Mouse (Mus musculus) lung, adult 2 months (tissue): ENCODE results near the gene B230219D22Rik. TPM values are rescaled to one million over a fixed set of nuclear protein-coding genes. Genes with fewer than 3 reads are reported as not detected.

ENCODE experiments used
- DNase-seq: peaks from one replicate; pipeline ENCODE4 v3.0.0; 2022
- H3K4me1 ChIP-seq: fragments of 200-500 bp; 2 replicates; pipeline ENCODE4 v1.6.1; 2011; ENCODE audit warnings: low read length; ENCODE audit not compliant: control insufficient read depth, insufficient read depth
- H3K4me3 ChIP-seq: fragments of 200-500 bp; replicated peaks from 2 replicates; pipeline ENCODE3; 2011; ENCODE audit warnings: low read depth, mild to moderate bottlenecking, control low read depth, low read length; ENCODE audit errors: extremely low read depth
- CTCF ChIP-seq: fragments of 200-500 bp; IDR thresholded peaks from 2 replicates; pipeline ENCODE4 v1.5.1; 2011; ENCODE audit warnings: mild to moderate bottlenecking, low read length, control low read depth; ENCODE audit not compliant: insufficient read depth
- POLR2A ChIP-seq: fragments of 200-500 bp; IDR thresholded peaks from 2 replicates; pipeline ENCODE4 v1.6.1; 2011; ENCODE audit warnings: low read depth, mild to moderate bottlenecking, control low read depth, low read length, borderline replicate concordance; ENCODE audit errors: extremely low read depth
- WGBS: fragments of 180-500 bp; shearing (Covaris S2); methylation state at CpG from one replicate; pipeline ENCODE4 v1.1.7; 2018; 5-methylcytosine and 5-hydroxymethylcytosine counted together
- polyA plus RNA-seq: library from polyadenylated mRNA; depleted of rRNA; stranded (reverse); fragments of >200 nt; gene quantifications from 2 replicates; pipeline ENCODE4 v1.2.3, GENCODE M21; 2012; rRNA removed

Gene B230219D22Rik
- 33.2 and 42.0 TPM in 2 replicates for polyA plus RNA-seq

- WGBS, result under 1% methylated on average over 51 of the region's 51 CpGs
- TF ChIP-seq CTCF, result no peak
- TF ChIP-seq POLR2A, result peak; percentile 98
- Histone ChIP-seq H3K4me3 (peak within 1 kb of the TSS; percentile 94), H3K4me1 (peaks cover 15% of the 10 kb centered on the region; the same call in 1 of the 2 replicates)
- DNase-seq, result peak; percentile 86
Measured at GRCm38 (mm10) chr13:55692535-55693242, at the start of gene B230219D22Rik. B230219D22Rik (plus strand) TSS chr13:55693124.

GRCm38 (mm10) chr13:55644525-55644924 is 48.4 kb upstream of the B230219D22Rik start:
- TF ChIP-seq POLR2A (no peak), CTCF (no peak)
- 90% methylated on average over 2 of the region's 2 CpGs for WGBS
- Histone ChIP-seq H3K4me3 (no peak overlapping the region), H3K4me1 (no peaks in the 10 kb centered on the region)
- DNase-seq, result no peak

GRCm38 (mm10) chr13:55650098-55650497 is 42.8 kb upstream of the B230219D22Rik start:
- H3K4me1 ChIP-seq, result no peaks in the 10 kb centered on the region
- WGBS, result 83% methylated on average over 12 of the region's 12 CpGs
- H3K4me3 ChIP-seq, result no peak overlapping the region
- TF ChIP-seq POLR2A (no peak), CTCF (peak; percentile 34; the same call in 1 of the 2 replicates)
- DNase-seq, result no peak

GRCm38 (mm10) chr13:55650980-55651379 is 41.9 kb upstream of the B230219D22Rik start:
- DNase-seq, result no peak
- 89% methylated on average over 6 of the region's 6 CpGs for WGBS

GRCm38 (mm10) chr13:55668550-55668949 is 24.4 kb upstream of the B230219D22Rik start:
- H3K4me3 ChIP-seq, result no peak overlapping the region
- WGBS, result 70% methylated on average over 6 of the region's 6 CpGs
- H3K4me1 ChIP-seq, result no peaks in the 10 kb centered on the region
- DNase-seq, result peak; percentile 14
- no peak for TF ChIP-seq POLR2A
- TF ChIP-seq CTCF, result peak; percentile 54

More at GRCm38 (mm10) chr13:55650980-55651379, 41.9 kb upstream of the B230219D22Rik start:
- no peak overlapping the region for H3K4me3 ChIP-seq
- no peak for TF ChIP-seq CTCF
- TF ChIP-seq POLR2A, result no peak
- H3K4me1 ChIP-seq, result no peaks in the 10 kb centered on the region

- H3K4me1 ChIP-seq, result no peaks in the 10 kb centered on the region
- no peak for TF ChIP-seq POLR2A
- TF ChIP-seq CTCF, result no peak
- 81% methylated on average over 6 of the region's 6 CpGs for WGBS
- H3K4me3 ChIP-seq, result no peak overlapping the region
- no peak for DNase-seq
Measured at GRCm38 (mm10) chr13:55672711-55673110, 20.2 kb upstream of the B230219D22Rik start.

- TF ChIP-seq CTCF, result no peak
- no peak for TF ChIP-seq POLR2A
- 80% methylated on average over 8 of the region's 8 CpGs for WGBS
- DNase-seq, result no peak
- no peak overlapping the region for H3K4me3 ChIP-seq
- no peaks in the 10 kb centered on the region for H3K4me1 ChIP-seq
Measured at GRCm38 (mm10) chr13:55677364-55677763, 15.6 kb upstream of the B230219D22Rik start.

GRCm38 (mm10) chr13:55682201-55682600 is 10.7 kb upstream of the B230219D22Rik start:
- H3K4me3 ChIP-seq, result no peak overlapping the region
- TF ChIP-seq POLR2A, result no peak
- TF ChIP-seq CTCF, result no peak
- no peak for DNase-seq
- WGBS, result 72% methylated on average over 9 of the region's 9 CpGs
- no peaks in the 10 kb centered on the region for H3K4me1 ChIP-seq

- Histone ChIP-seq H3K4me3 (no peak overlapping the region), H3K4me1 (no peaks in the 10 kb centered on the region)
- WGBS, result 88% methylated on average over 3 of the region's 3 CpGs
- no peak for TF ChIP-seq CTCF
- no peak for TF ChIP-seq POLR2A
- DNase-seq, result no peak
Measured at GRCm38 (mm10) chr13:55683581-55683980, 9.3 kb upstream of the B230219D22Rik start.

- Histone ChIP-seq H3K4me1 (no peaks in the 10 kb centered on the region), H3K4me3 (no peak overlapping the region)
- no peak for DNase-seq
- 72% methylated on average over 9 of the region's 9 CpGs for WGBS
- TF ChIP-seq POLR2A (no peak), CTCF (no peak)
Measured at GRCm38 (mm10) chr13:55686107-55686633, 6.8 kb upstream of the B230219D22Rik start.
